Mouse (Mus musculus) WW6 (cell line): ENCODE data around the gene Slc37a3.
"Not testable (repeated sequence)": the region's sequence is repeated elsewhere in the genome, so short reads cannot be mapped to it uniquely, and the experiment has no call there.

Experiments used
- DNase-seq: peaks from one replicate; pipeline ENCODE4 v3.0.0-alpha.2; 2013; ENCODE audit warnings: low read depth, low spot score

Slc37a3 gene

GRCm38 (mm10) chr6:39377311-39377827 lies at the start of gene Slc37a3:
Slc37a3 (minus strand) TSS chr6:39377675.
- peak; percentile 75 for DNase-seq

- DNase-seq: no peak
These were observed 49.2 kb upstream of the Slc37a3 start for GRCm38 (mm10) chr6:39426725-39427124.

- no peak for DNase-seq
These were observed 47.7 kb upstream of the Slc37a3 start for GRCm38 (mm10) chr6:39425181-39425580.

- no peak for DNase-seq
These were observed 46.2 kb upstream of the Slc37a3 start for GRCm38 (mm10) chr6:39423686-39424085.

- DNase-seq: no peak
These were observed 45.7 kb upstream of the Slc37a3 start for GRCm38 (mm10) chr6:39423130-39423551.

GRCm38 (mm10) chr6:39420867-39421266 lies 43.4 kb upstream of the Slc37a3 start:
- no peak for DNase-seq

- peak; percentile 98 for DNase-seq
These were observed 42.6 kb upstream of the Slc37a3 start, which contains the start of gene Mkrn1 for GRCm38 (mm10) chr6:39419851-39420721. Mkrn1 (minus strand) TSS chr6:39420462.

GRCm38 (mm10) chr6:39419386-39419850 lies 41.9 kb upstream of the Slc37a3 start:
- no peak for DNase-seq

- DNase-seq: not testable (repeated sequence)
These were observed 39.2 kb upstream of the Slc37a3 start for GRCm38 (mm10) chr6:39416654-39417053.

GRCm38 (mm10) chr6:39415762-39416161 lies 38.3 kb upstream of the Slc37a3 start:
- no peak for DNase-seq

GRCm38 (mm10) chr6:39414106-39414505 lies 36.6 kb upstream of the Slc37a3 start:
- no peak for DNase-seq

GRCm38 (mm10) chr6:39406480-39406879 lies 29.0 kb upstream of the Slc37a3 start:
- no peak for DNase-seq

GRCm38 (mm10) chr6:39403136-39403535 lies 25.7 kb upstream of the Slc37a3 start:
- no peak for DNase-seq

- DNase-seq: peak; percentile 87
These were observed 22.9 kb upstream of the Slc37a3 start for GRCm38 (mm10) chr6:39400343-39400742.

GRCm38 (mm10) chr6:39398342-39398741 lies 20.9 kb upstream of the Slc37a3 start:
- DNase-seq: no peak

- no peak for DNase-seq
These were observed 19.6 kb upstream of the Slc37a3 start for GRCm38 (mm10) chr6:39397046-39397445.

- no peak for DNase-seq
These were observed 18.4 kb upstream of the Slc37a3 start for GRCm38 (mm10) chr6:39395916-39396315.

- no peak for DNase-seq
These were observed 18.0 kb upstream of the Slc37a3 start for GRCm38 (mm10) chr6:39395471-39395870.

GRCm38 (mm10) chr6:39389988-39390387 lies 12.5 kb upstream of the Slc37a3 start:
- DNase-seq: no peak

- DNase-seq: no peak
These were observed 3.8 kb upstream of the Slc37a3 start, which contains the start of gene Rab19 for GRCm38 (mm10) chr6:39381125-39381880. Rab19 (plus strand) TSS chr6:39381175.

- DNase-seq: no peak
These were observed 2.8 kb upstream of the Slc37a3 start for GRCm38 (mm10) chr6:39380276-39380675.

GRCm38 (mm10) chr6:39379749-39380148 lies 2.3 kb upstream of the Slc37a3 start:
- no peak for DNase-seq
